Mouse (Mus musculus): ENCODE data around the gene Clasp1. TPM values are rescaled to one million over a fixed set of nuclear protein-coding genes. Genes with fewer than 3 reads are reported as not detected.

Clasp1 gene
- total and polyA plus RNA-seq, 3 experiments: 32.0 to 53.2 (median 42.2) TPM

GRCm38 (mm10) chr1:118645701-118646100 lies 256.8 kb downstream of the Clasp1 start:
- Histone ChIP-seq H3K9me3 (replicated peaks; ENCODE audit: low read length) (no peaks in the 10 kb centered on the region), H3K79me2 (replicated peaks; ENCODE audit: control insufficient read depth, extremely low read depth, insufficient read depth, poor library complexity, severe bottlenecking) (no peaks in the 10 kb centered on the region), H3K27ac (ENCODE audit: insufficient read depth, low read depth) (no peak overlapping the region), H3K4me2 (ENCODE audit: insufficient read depth, low read depth, poor library complexity, severe bottlenecking) (no peak overlapping the region), H3K4me3 (replicated peaks in 1 of 3; ENCODE audit: low read depth in 2 of 3, low read length in 2 of 3, poor library complexity in 1 of 3) (no peak overlapping the region), H3K27me3 (replicated peaks) (no peaks in the 10 kb centered on the region), H3K4me1 (ENCODE audit: control insufficient read depth in 1 of 2, insufficient read depth in 2 of 2) (peaks cover 5 to 9% of the 10 kb centered on the region in 2 experiments; a peak in 3 of 4 replicates), H3K9ac (ENCODE audit: insufficient read depth, low read depth) (no peak overlapping the region), H3K36me3 (replicated peaks in 1 of 2; ENCODE audit: control insufficient read depth in 1 of 2, insufficient read depth in 1 of 2, low read length in 1 of 2) (no peaks in the 10 kb centered on the region)
- TF ChIP-seq PAX5 (IDR thresholded peaks at IDR 0.05; ENCODE audit: low read length): no peak
- TF ChIP-seq MEF2A (IDR thresholded peaks at IDR 0.05; ENCODE audit: borderline replicate concordance, low read depth, low read length): no peak
- TF ChIP-seq ETS1 (conservative IDR thresholded peaks at IDR 0.05; ENCODE audit: low read depth, low read length): no peak
- no peak for TF ChIP-seq USF1 (IDR thresholded peaks at IDR 0.05; ENCODE audit: low read depth, low read length)
- TF ChIP-seq MYC (IDR thresholded peaks at IDR 0.05; ENCODE audit: low read depth, low read length): no peak
- no peak for TF ChIP-seq JUND (conservative IDR thresholded peaks at IDR 0.05; ENCODE audit: low read depth, low read length)
- no peak for TF ChIP-seq CTCF (conservative IDR thresholded peaks at IDR 0.05 in 1 of 2, IDR thresholded peaks at IDR 0.05 in 1 of 2; ENCODE audit: low read depth in 2 of 2, low read length in 2 of 2)
- no peak for TF ChIP-seq POLR2AphosphoS2 (IDR thresholded peaks at IDR 0.05; ENCODE audit: low read depth, low read length)
- in situ Hi-C loops (cut with MboI; ENCODE audit: low pct_ligation_motif_present, low pct_unique_long_range_greater_than_20kb, low sequenced_read_pairs): no loop called here
- dilution Hi-C loops (cut with MboI; ENCODE audit: extremely low pct_ligation_motif_present, extremely low pct_unique_long_range_greater_than_20kb, low sequenced_read_pairs): no loop called here
- DNase-seq (ENCODE audit: extremely low read depth): no peak

DNA sequence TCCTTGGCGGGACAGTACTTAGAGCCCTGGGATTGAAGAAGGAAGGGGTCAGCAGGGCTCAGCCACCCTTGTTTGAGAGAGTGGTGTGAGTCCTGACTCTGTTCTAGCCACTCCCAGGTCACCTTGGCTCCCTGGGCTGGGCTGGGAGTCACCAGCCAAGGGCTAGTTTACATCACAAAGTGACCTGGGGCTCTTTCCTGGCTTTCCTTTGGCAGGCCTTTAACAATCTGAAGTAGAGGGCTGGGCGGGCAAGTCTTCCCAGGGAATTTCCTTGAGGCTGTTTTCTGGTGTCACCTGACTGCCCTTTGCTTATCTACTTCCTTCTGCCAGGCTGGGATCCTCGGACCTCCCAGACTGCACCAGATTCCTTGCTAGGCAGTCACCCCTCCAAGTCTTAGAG lies 259.2 kb downstream of the Clasp1 start:
- H3K4me1 ChIP-seq (ENCODE audit: control insufficient read depth in 1 of 2, insufficient read depth in 2 of 2): peaks cover 5 to 9% of the 10 kb centered on the region in 2 experiments; a peak in 3 of 4 replicates
- H3K4me3 ChIP-seq (replicated peaks in 1 of 3; ENCODE audit: low read depth in 2 of 3, low read length in 2 of 3, poor library complexity in 1 of 3): no peak overlapping the region
- in situ Hi-C loops (cut with MboI; ENCODE audit: low pct_ligation_motif_present, low pct_unique_long_range_greater_than_20kb, low sequenced_read_pairs): no loop called here
- H3K9me3 ChIP-seq (replicated peaks; ENCODE audit: low read length): no peaks in the 10 kb centered on the region
- no peak overlapping the region for H3K27ac ChIP-seq (ENCODE audit: insufficient read depth, low read depth)
- no peaks in the 10 kb centered on the region for H3K36me3 ChIP-seq (replicated peaks in 1 of 2; ENCODE audit: control insufficient read depth in 1 of 2, insufficient read depth in 1 of 2, low read length in 1 of 2)
- TF ChIP-seq USF1 (IDR thresholded peaks at IDR 0.05; ENCODE audit: low read depth, low read length) (no peak), IRF4 (IDR thresholded peaks at IDR 0.05; ENCODE audit: low read depth, low read length) (no peak), EP300 (IDR thresholded peaks at IDR 0.05; ENCODE audit: low read length) (no peak), CTCF (conservative IDR thresholded peaks at IDR 0.05 in 1 of 2, IDR thresholded peaks at IDR 0.05 in 1 of 2; ENCODE audit: low read depth in 2 of 2, low read length in 2 of 2) (no peak)
- DNase-seq (ENCODE audit: extremely low read depth): no peak
- dilution Hi-C loops (cut with MboI; ENCODE audit: extremely low pct_ligation_motif_present, extremely low pct_unique_long_range_greater_than_20kb, low sequenced_read_pairs): no loop called here
- no peaks in the 10 kb centered on the region for H3K79me2 ChIP-seq (replicated peaks; ENCODE audit: control insufficient read depth, extremely low read depth, insufficient read depth, poor library complexity, severe bottlenecking)
- no peak overlapping the region for H3K9ac ChIP-seq (ENCODE audit: insufficient read depth, low read depth)
- no peak overlapping the region for H3K4me2 ChIP-seq (ENCODE audit: insufficient read depth, low read depth, poor library complexity, severe bottlenecking)
- H3K27me3 ChIP-seq (replicated peaks): no peaks in the 10 kb centered on the region

- no peak overlapping the region for H3K4me2 ChIP-seq (ENCODE audit: insufficient read depth, low read depth, poor library complexity, severe bottlenecking)
- no peak for DNase-seq (ENCODE audit: extremely low read depth)
- H3K79me2 ChIP-seq (replicated peaks; ENCODE audit: control insufficient read depth, extremely low read depth, insufficient read depth, poor library complexity, severe bottlenecking): no peaks in the 10 kb centered on the region
- H3K27me3 ChIP-seq (replicated peaks): no peaks in the 10 kb centered on the region
- dilution Hi-C loops (cut with MboI; ENCODE audit: extremely low pct_ligation_motif_present, extremely low pct_unique_long_range_greater_than_20kb, low sequenced_read_pairs): no loop called here
- H3K36me3 ChIP-seq (replicated peaks in 1 of 2; ENCODE audit: control insufficient read depth in 1 of 2, insufficient read depth in 1 of 2, low read length in 1 of 2): no peaks in the 10 kb centered on the region
- H3K9ac ChIP-seq (ENCODE audit: insufficient read depth, low read depth): no peak overlapping the region
- H3K9me3 ChIP-seq (replicated peaks; ENCODE audit: low read length): no peaks in the 10 kb centered on the region
- no peak overlapping the region for H3K27ac ChIP-seq (ENCODE audit: insufficient read depth, low read depth)
- no peak overlapping the region for H3K4me3 ChIP-seq (replicated peaks in 1 of 3; ENCODE audit: low read depth in 2 of 3, low read length in 2 of 3, poor library complexity in 1 of 3)
- in situ Hi-C loops (cut with MboI; ENCODE audit: low pct_ligation_motif_present, low pct_unique_long_range_greater_than_20kb, low sequenced_read_pairs): no loop called here
- H3K4me1 ChIP-seq (ENCODE audit: control insufficient read depth in 1 of 2, insufficient read depth in 2 of 2): peaks cover 5 to 9% of the 10 kb centered on the region in 2 experiments; a peak in 3 of 4 replicates
- TF ChIP-seq CTCF (conservative IDR thresholded peaks at IDR 0.05 in 1 of 2, IDR thresholded peaks at IDR 0.05 in 1 of 2; ENCODE audit: low read depth in 2 of 2, low read length in 2 of 2): no peak
- TF ChIP-seq USF2 (conservative IDR thresholded peaks at IDR 0.05; ENCODE audit: low read depth, low read length): no peak
- no peak for TF ChIP-seq ZC3H11A (IDR thresholded peaks at IDR 0.05; ENCODE audit: low read depth, low read length)
- TF ChIP-seq IRF4 (IDR thresholded peaks at IDR 0.05; ENCODE audit: low read depth, low read length): no peak
- TF ChIP-seq ELF1 (IDR thresholded peaks at IDR 0.05; ENCODE audit: low read depth, low read length): no peak
- no peak for TF ChIP-seq E2F4 (IDR thresholded peaks at IDR 0.05; ENCODE audit: insufficient replicate concordance, low read depth, low read length)
- TF ChIP-seq ZKSCAN1 (IDR thresholded peaks at IDR 0.05; ENCODE audit: borderline replicate concordance, low read depth, low read length): no peak
- TF ChIP-seq EP300 (IDR thresholded peaks at IDR 0.05; ENCODE audit: low read length): no peak
- no peak for TF ChIP-seq NRF1 (IDR thresholded peaks at IDR 0.05; ENCODE audit: low read depth, low read length)
- TF ChIP-seq SMC3 (IDR thresholded peaks at IDR 0.05; ENCODE audit: low read depth, low read length): no peak
- TF ChIP-seq TBP (conservative IDR thresholded peaks at IDR 0.05; ENCODE audit: low read depth, low read length): no peak
- no peak for TF ChIP-seq PAX5 (IDR thresholded peaks at IDR 0.05; ENCODE audit: low read length)
- TF ChIP-seq ZNF384 (IDR thresholded peaks at IDR 0.05; ENCODE audit: low read depth, low read length): no peak
- no peak for TF ChIP-seq CHD1 (IDR thresholded peaks at IDR 0.05; ENCODE audit: low read depth, low read length)
- no peak for TF ChIP-seq CHD2 (IDR thresholded peaks at IDR 0.05; ENCODE audit: low read length)
- TF ChIP-seq ZMIZ1 (IDR thresholded peaks at IDR 0.05; ENCODE audit: low read depth, low read length): no peak
- no peak for TF ChIP-seq UBTF (IDR thresholded peaks at IDR 0.05; ENCODE audit: low read depth, low read length)
- no peak for TF ChIP-seq MXI1 (IDR thresholded peaks at IDR 0.05; ENCODE audit: low read depth, low read length)
Observed at GRCm38 (mm10) chr1:118649933-118650770, 261.3 kb downstream of the Clasp1 start.
